Mouse (Mus musculus): ENCODE data around the gene 4930544D05Rik.

The 4930544D05Rik gene

DNA sequence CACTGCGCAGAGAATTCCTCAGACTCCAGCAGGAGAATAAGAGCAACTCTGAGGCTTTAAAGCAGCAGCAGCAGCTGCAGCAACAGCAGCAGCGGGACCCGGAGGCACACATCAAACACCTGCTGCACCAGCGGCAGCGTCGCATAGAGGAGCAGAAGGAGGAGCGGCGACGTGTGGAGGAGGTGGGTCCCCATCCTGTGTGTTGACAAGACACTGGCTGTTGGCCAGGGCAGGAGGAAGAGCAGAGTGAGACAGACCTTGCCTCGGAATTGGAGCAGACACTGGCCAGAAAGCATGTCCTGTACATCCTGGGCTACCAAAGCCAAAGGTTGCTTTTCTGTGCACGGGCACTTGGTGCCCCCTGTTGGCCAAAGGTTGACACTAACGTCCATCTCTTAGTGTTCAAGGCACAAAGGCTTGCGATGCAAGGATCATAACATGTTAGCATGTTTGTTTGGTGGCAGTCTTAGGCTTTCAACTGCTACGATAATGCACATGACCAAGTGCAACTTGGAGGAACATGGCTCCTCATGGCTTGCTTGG, 10.6 kb upstream of the 4930544D05Rik start:
- DNase-seq: peak; percentile 80 to 87

DNA sequence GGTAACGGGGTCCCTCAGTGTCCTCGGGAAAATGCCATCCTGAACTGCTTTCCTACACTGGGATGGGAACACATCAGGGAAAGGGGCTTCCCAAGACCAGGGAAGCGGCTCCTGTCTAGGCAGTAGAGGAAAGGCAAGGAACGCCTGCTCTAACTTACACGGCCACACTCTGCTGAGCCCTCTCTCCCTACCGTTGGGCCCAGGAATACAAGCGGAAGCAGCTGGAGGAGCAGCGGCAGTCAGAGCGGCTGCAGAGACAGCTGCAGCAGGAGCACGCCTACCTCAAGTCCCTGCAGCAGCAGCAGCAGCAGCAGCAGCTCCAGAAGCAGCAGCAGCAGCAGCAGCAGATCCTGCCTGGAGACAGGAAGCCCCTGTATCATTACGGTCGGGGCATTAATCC, 8.9 kb upstream of the 4930544D05Rik start:
- DNase-seq: no peak

DNA sequence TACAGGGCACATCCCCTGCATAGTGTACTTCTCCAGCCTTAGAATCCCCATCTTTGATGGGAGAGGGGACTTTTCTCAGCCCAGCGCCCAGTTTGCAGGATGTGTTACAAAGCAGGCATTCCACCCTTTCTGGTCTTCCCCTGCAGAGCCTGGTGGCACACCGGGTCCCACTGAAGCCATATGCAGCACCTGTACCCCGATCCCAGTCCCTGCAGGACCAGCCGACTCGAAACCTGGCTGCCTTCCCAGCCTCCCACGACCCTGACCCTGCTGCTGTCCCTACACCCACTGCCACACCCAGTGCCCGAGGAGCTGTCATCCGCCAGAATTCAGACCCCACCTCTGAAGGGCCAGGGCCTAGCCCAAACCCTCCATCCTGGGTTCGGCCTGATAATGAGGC, 8.0 kb upstream of the 4930544D05Rik start:
- no peak for DNase-seq

DNA sequence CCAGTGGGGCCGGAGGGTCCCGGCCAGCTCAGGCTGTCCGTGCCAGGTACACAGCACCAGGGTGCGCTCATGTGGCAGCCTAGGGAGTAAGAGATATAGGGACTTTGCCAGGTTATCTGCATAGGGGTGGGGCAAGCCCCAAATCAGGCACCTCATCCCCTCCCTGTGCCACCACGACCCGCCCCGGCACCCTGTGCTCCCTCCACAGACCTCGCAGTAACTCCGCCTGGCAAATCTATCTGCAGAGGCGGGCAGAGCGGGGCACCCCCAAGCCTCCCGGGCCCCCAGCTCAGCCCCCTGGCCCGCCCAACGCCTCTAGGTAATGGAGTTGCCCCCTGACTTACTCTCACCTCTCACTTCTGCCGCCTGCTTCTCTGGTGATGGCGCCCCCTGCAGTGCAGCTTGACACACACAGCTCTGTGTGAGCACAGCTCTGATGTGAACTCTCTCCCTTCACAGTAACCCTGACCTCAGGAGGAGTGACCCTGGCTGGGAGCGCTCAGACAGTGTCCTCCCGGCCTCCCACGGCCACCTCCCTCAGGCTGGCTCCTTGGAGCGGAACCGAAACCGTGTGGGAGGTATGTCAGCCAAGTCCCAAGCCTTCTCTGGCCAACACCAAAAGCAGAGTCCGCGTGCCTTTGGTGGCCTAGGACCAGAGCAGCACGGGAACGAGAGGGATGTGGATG, 7.1 kb upstream of the 4930544D05Rik start:
- peak; percentile 67 to 87 for DNase-seq

DNA sequence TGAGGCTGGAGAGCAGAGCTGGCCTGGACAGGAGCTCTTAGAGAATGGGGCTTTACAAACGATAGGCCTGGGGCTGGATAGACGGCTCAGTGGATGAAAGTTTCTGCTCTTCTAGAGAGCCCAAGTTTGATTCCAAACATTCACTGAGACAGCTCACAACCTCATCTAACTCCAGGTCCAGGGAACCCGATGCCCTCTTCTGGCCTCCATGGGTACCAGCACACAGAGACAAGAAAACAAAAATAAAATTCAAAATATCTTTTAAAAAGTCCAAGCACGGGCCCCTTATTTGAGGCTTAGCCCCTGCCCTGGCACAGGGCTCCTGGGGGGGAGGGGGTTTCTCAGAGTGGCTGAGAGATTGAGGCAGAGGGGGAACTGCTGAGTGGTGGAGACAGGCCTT, 4.9 kb upstream of the 4930544D05Rik start:
- DNase-seq: no peak

DNA sequence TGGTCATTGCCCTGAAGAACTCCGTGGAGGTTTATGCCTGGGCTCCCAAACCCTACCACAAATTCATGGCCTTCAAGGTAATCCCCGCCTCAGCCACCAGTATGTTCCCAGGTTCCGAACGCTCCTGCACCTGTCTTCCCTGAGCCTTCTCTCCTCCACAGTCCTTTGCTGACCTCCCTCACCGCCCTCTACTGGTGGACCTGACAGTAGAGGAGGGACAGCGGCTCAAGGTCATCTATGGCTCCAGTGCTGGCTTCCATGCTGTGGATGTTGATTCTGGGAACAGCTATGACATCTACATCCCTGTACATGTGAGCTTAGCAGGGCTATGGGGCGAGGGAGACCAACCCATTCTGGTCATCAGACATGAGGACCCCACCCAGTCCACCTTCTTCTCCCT, 3.1 kb upstream of the 4930544D05Rik start:
- peak; percentile 31 to 57 for DNase-seq

DNA sequence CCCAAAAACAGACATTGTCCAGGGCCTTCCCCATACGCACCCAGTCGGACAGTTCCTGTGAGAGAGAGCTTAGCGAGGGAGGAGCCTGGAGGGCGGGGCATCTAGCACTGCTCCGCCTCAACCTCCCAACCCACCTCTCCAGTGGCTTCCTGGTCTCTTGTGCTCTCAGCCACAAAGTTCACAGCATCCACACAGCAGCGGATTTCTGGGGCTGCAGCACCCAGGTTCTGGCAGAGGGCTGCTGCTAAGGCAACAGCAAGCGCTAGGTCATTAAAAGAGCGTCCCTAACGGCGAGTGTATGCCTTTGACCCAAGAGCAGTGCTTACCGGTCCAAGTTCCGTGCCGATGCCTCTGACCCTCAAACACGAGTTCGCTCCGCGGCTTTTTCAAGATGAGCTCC, 574 bp upstream of the 4930544D05Rik start:
- DNase-seq: peak; percentile 79 to 84

DNA sequence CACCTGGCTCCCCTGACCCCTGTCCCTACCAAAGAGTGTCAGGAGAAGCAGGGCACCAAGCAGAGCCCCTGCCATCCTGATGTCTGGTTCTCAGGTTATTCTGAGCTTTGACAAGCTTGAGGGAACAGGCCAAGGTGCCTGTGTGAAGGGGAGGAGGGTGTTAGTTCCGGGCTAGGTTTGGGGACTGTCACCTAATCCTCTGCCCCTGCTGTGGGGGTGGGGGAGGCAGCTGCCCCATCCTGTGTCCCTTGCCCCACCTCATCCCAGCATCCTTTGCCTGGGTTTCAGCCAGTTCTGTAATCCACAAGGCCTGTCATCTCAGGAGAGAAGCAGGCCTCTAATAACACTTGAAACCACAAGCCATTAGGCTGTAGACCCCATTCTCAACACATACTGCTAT, 3.5 kb downstream of the 4930544D05Rik start, which contains the start of gene Chrne:
Chrne (minus strand) TSS at position 116 of the 400 bp plus-strand sequence.
- DNase-seq: no peak

DNA sequence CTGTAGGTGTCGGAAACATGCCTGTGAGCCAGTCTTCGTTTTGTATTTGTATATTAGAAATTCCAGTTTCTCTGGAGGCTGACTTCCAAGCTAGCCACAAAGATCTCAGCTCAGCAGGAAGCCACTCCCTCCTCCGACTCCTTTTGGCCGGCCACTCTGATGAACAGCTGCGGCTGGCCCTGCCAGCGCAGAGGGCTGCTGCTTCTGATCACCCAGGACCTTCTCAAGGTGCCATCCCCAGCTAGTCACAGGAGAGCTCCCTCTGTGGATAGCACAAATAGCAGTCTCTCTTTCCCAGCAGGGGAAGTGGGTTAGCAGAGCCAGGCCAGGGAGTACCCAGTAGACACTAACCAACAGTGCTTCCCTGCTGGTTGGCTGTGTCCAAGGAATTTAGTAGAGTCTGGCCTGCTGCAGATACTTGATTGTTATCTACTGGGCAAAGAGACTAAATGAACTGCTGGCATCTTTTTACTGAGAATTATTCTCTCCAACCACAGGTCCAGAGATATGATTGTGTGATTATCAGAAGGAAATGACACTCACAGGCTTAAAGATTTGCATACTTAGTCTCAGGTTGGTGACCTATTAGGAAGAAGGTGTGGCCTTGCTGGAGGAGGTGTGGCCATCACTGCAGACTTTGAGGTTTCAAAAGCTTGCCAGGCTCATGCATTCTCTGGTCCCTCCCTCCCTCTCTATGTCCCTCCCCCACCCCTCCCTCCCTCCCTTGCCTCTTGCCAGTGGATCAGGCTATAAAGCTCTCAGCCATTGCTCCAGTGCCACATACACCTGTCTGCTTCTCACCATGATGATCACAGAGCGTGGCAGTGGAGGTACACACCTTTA, 6.5 kb downstream of the 4930544D05Rik start:
- DNase-seq: no peak

DNA sequence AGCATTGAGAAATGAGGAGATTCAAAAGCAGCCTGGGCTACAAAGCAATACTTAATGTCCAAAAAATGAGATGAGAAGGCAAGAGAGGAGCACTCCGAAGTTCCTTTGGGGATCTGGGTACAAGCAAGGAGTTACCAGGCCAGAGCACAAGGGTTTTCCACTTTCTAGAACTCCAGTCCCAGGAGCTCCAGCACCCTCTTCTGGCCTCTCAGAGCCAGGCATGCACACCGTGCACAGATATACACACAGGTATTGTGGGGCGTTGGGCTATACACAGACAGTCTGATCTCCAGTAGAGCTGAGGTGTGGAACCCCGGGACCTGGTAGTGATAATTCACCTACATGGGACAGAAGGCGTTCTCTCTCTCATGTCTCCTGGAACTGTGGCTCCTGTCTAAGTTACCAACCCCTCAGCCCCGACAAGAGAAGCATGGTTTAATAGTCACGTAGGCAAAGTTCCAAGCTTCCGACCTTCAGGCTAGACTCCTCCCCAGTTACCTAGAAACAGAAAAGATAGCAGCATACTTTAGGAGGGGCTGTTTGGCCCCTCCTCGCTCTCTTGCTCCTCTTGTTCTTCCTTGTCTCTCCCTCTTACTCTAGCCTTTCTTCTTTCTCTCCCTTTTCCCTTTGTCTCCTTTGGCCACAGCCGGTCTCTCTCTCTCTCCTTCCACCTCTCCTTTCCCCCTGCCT, 7.5 kb downstream of the 4930544D05Rik start:
- peak in 1 of 2 experiments; percentile 31 for DNase-seq

DNA sequence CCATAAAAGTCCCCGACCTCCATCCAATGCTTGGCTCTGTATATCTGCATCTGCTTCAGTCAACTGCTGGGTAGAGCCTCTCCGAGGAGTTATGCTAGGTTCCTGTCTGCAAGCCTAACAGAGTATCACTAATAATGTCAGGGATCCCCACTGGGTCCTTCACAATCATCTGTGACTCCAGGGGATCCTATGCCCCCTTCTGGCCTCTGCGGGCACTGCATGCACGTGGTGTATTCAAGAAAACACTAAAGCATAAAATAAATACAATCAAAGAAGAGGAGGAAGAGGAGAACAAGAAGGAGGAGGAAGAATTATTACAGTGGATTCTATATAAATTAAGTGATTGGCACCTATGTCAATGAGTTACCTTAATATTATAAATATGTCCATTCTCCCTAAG, 9.8 kb downstream of the 4930544D05Rik start:
- peak; percentile 49 to 76 for DNase-seq

DNA sequence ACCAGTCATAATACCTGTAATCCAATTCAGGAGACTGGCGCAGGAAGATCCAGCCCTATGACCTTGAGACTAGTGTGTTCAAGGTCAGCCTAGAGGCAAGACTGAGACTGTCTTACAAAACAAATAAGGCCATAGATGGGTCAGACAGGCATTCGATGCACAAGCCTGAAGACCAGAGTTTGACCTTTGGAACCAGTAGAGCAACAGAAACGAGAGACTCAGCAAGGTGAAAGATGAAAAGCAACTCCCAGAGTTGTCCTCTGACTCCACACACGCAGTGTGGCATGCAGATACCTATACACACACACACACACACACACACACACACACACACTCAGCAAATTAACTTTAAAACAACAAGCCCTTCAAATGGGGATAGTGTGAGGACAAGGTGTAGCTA, 11.2 kb downstream of the 4930544D05Rik start:
- DNase-seq: peak in 1 of 2 experiments; percentile 47

DNA sequence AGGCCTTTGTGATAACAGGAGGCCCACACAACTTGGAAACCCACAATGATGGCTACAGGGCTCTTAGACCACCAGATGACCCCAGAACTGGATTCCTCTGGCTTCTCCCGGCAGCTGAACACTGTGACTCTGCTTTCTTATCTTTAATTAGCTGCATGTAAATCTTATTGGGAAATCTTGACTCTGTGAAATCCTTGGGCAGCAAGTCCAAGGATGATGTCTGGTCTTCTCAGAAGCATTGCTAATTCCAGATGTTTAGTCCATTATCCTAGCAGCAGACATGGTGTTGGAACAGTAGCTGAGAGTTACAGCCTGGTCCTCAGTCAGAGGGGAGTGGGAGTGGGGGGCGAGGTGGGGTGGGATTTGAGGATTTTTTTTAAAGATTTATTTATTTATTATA, 12.8 kb downstream of the 4930544D05Rik start:
- DNase-seq: no peak

DNA sequence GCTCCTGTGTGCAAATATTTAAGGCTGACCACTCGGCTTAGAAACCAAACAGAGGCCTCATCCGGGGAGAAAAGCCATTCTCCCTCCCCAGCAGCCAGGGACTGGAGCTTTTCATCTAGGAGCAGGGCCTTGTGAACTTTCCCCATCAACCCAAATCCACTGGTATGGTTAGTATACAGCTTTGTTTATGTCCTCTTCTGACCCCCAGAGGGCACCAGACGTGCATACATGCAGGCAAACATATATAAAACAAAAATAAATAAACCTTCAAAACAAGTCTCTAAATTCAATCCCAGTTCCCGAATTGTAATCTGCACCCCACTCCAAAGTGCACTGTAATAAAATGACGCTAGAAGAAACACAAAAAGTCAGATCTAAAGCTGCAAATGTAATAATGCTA, 13.9 kb downstream of the 4930544D05Rik start:
- DNase-seq: peak in 1 of 2 experiments; percentile 37

DNA sequence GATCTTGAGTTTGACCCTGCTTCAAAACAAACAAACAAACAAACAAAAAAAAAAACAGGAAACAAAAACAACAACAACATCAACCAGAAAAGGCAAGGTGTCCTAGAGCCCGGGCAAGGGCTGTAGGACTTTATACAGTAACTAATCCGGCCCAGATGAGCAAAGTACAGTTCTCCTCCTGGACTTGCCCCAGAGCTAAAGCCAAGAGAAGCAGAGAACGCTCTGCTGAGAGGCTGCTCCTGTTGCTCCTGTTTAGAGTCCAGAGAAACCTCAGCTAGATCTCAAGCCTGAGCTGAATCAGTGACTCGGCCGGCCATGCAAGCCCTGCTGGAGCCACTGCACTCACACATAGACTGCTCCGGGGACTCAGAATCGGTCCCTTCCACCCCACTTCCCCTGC, 14.5 kb downstream of the 4930544D05Rik start:
- peak; percentile 62 to 79 for DNase-seq

DNA sequence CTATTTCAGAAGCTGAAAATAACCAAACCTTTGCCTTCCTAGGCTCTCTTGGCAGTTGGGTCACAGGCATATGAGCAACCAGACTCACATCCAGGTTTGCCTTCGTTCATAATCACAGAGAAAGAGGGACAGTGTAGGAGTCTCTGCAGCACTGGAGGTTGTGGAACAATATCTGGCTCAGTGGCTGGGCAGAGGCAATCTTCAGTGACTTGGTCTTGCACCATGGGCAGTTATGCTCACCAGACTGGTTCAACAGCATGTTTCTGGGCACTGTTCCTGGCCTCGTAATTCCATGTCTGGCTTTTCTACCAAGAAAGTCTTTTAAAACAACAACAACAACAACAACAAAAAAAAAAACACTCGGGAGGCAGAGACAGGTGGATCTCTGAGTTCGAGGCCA, 20.0 kb downstream of the 4930544D05Rik start:
- DNase-seq: peak in 1 of 2 experiments; percentile 35

DNA sequence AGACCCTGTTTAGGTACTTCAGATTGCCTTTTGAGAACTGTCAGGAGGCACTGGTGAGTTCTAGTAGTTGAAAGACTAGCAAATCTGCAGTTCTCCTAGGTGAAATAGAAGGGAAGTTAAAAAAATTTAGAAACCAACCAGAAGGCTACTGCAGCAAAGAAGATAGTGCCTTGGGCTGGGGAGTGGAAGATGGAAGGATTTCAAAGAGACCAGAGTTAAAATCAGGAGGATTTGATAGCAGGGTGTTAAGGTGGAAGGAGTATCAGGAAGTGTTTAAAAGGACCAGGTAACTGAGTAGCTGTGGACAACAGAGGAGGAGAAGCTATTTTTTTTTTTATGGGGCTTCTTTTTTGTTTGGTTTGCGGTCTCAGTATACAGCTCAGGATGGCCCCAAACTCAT, 22.1 kb downstream of the 4930544D05Rik start:
- DNase-seq: no peak

DNA sequence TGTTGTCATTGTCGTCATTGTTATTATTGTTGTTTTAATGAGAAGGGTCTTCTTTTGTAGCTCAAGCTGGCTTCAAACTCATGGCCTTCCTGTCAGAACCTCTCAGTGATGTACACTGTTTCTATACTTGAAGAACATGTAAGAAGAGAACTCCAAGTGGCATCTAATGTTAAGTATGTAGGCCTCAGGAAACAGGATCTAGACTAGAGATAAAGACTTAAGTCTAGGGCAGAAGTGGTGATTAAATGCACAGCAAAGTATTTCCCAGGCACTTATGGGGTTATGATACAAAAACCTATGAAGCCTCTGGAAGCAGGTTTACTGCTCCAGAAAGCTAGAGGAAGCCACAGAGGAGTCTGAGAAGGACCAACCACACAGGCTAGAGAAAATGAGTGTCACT, 22.6 kb downstream of the 4930544D05Rik start:
- no peak for DNase-seq

DNA sequence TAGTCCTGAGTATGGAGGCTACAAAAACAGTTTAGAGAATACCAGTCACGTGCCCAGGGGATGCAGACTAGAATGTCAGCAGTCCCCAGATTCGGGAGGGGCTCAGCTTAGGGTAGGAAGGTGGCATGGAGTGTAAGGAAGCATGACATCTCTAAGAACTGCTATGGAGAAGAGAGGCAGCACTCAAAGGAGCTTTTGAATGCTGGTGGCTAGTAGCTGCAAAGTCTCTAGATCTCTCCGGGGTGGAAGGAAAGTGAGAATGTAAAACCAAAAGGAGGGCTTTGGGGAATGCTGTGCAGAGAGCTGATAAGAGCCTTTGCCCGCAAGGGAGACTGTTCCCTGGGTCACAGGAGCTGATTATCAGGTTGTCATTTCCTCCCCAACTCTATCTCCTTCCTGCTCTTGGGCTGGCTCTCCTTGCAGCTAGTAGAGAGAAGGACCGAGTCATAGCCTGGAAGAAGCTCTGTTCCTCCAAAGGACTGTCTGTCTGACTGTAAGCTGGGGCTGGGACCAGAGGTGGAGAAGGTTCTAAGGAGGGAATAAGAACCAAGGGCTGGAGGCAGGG, 23.1 kb downstream of the 4930544D05Rik start, which contains the start of gene Gp1ba:
Gp1ba (plus strand) TSS at position 409 of the 565 bp plus-strand sequence.
- DNase-seq: no peak

DNA sequence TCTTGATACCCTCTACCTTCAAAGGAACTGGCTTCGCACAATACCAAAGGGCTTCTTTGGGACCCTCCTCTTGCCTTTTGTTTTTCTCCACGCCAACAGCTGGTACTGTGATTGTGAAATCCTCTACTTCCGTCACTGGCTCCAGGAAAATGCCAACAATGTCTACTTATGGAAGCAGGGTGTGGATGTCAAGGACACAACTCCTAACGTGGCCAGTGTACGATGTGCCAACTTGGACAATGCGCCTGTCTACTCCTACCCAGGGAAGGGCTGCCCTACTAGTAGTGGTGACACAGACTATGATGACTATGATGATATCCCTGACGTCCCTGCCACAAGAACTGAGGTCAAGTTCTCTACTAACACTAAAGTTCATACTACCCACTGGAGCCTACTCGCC, 24.3 kb downstream of the 4930544D05Rik start:
- no peak for DNase-seq

DNA sequence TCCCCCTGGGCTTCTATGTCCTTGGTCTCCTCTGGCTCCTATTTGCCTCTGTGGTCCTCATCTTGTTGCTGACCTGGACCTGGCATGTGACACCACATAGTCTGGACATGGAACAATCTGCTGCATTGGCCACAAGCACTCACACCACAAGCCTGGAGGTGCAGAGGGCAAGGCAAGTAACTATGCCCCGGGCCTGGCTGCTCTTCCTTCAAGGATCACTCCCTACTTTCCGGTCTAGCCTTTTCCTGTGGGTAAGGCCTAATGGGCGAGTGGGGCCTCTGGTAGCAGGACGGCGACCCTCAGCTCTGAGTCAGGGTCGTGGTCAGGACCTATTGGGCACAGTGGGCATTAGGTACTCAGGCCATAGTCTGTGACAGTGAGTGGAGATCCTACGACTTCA, 25.6 kb downstream of the 4930544D05Rik start:
- DNase-seq: no peak

DNA sequence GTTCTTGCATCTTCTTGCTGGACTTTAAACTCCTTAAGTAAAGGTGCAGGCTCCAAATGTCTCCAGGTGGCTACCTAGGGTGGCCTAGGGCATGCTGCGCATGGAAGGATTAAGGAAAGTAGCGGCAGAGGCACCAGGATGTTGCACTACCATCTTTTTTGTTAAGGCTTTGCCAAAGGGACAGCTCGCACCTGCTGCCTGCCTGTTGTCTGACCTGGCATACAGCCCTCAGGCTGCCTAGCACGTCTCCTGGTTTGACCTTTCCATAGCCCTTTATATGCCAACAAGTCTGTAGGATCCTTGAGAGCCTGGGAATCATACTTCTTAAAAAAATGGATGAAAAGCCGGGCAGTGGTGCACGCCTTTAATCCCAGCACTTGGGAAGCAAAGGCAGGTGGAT, 27.4 kb downstream of the 4930544D05Rik start:
- no peak for DNase-seq

All from kidney, postnatal 25 days (tissue).